Mouse (Mus musculus): ENCODE results near the gene Rergl.

Rergl gene

GRCm38 (mm10) chr6:139501876-139502275 is at the start of gene Rergl:
Rergl (minus strand) TSS chr6:139501976.
- no peak for DNase-seq (ENCODE audit: low read depth, low spot score)

GRCm38 (mm10) chr6:139538469-139538868 is 36.7 kb upstream of the Rergl start:
- no peak for DNase-seq (ENCODE audit: low read depth, low spot score)

- no peak for DNase-seq (ENCODE audit: low read depth, low spot score)
These were observed 23.6 kb upstream of the Rergl start for GRCm38 (mm10) chr6:139525406-139525805.

- no peak for DNase-seq (ENCODE audit: low read depth, low spot score)
These were observed 22.5 kb upstream of the Rergl start for GRCm38 (mm10) chr6:139524288-139524687.

GRCm38 (mm10) chr6:139514938-139515510 is 13.2 kb upstream of the Rergl start:
- no peak for DNase-seq (ENCODE audit: low read depth, low spot score)

- no peak for DNase-seq (ENCODE audit: low read depth, low spot score)
These were observed 22.0 kb downstream of the Rergl start for GRCm38 (mm10) chr6:139479730-139480129.

GRCm38 (mm10) chr6:139464980-139465379 is 36.8 kb downstream of the Rergl start:
- DNase-seq (ENCODE audit: low read depth, low spot score), result no peak

GRCm38 (mm10) chr6:139464292-139464691 is 37.5 kb downstream of the Rergl start:
- no peak for DNase-seq (ENCODE audit: low read depth, low spot score)

- DNase-seq (ENCODE audit: low read depth, low spot score), result no peak
These were observed 40.7 kb downstream of the Rergl start for GRCm38 (mm10) chr6:139461094-139461493.

- DNase-seq (ENCODE audit: low read depth, low spot score), result no peak
These were observed 41.3 kb downstream of the Rergl start for GRCm38 (mm10) chr6:139460470-139460869.

- DNase-seq (ENCODE audit: low read depth, low spot score), result no peak
These were observed 57.8 kb downstream of the Rergl start for GRCm38 (mm10) chr6:139443999-139444398.

Measured in brain, embryonic 18.5 days (tissue).